Mouse (Mus musculus): Measurements from ENCODE around the gene Tmem45a.

Gene Tmem45a

GRCm38 (mm10) chr16:56798873-56799272 is 87.1 kb downstream of the Tmem45a start:
- no peak for DNase-seq (ENCODE audit: low read depth, low spot score)

- DNase-seq (ENCODE audit: low read depth, low spot score) = no peak
Observed at GRCm38 (mm10) chr16:56795481-56796139, 90.4 kb downstream of the Tmem45a start, which contains the start of gene Adgrg7. Gene Adgrg7, minus strand, starts transcription at chr16:56795855.

- DNase-seq (ENCODE audit: low read depth, low spot score) = no peak
Observed at GRCm38 (mm10) chr16:56794383-56795144, 91.4 kb downstream of the Tmem45a start.

GRCm38 (mm10) chr16:56793778-56794177 is 92.2 kb downstream of the Tmem45a start:
- no peak for DNase-seq (ENCODE audit: low read depth, low spot score)

GRCm38 (mm10) chr16:56785943-56786342 is 100.0 kb downstream of the Tmem45a start:
- no peak for DNase-seq (ENCODE audit: low read depth, low spot score)

GRCm38 (mm10) chr16:56771163-56772105 is 114.5 kb downstream of the Tmem45a start:
- DNase-seq (ENCODE audit: low read depth, low spot score) = peak; percentile 48

Data from embryo, embryonic 11.5 days (tissue).